Mouse (Mus musculus) frontal cortex, postnatal 25 days (tissue): ENCODE data around the gene Plcb4.

ENCODE experiments used
- DNase-seq, 2 experiments: peaks; one replicate each; pipeline ENCODE4 v3.0.0; 2022; ENCODE audit warnings: low spot score in 2 of 2

Gene Plcb4

GRCm38 (mm10) chr2:135854059-135854458, 195.2 kb downstream of the Plcb4 start:
- DNase-seq: no peak

GRCm38 (mm10) chr2:135855890-135856490, 197.2 kb downstream of the Plcb4 start:
- no peak for DNase-seq

GRCm38 (mm10) chr2:135856826-135857225, 198.0 kb downstream of the Plcb4 start:
- no peak for DNase-seq

GRCm38 (mm10) chr2:135861531-135862488, 203.0 kb downstream of the Plcb4 start:
- no peak for DNase-seq

GRCm38 (mm10) chr2:135862489-135863390, 203.9 kb downstream of the Plcb4 start:
- DNase-seq: no peak

- DNase-seq: no peak
These were observed 204.7 kb downstream of the Plcb4 start for GRCm38 (mm10) chr2:135863391-135864076.

GRCm38 (mm10) chr2:135866421-135866820, 207.6 kb downstream of the Plcb4 start:
- no peak for DNase-seq

GRCm38 (mm10) chr2:135866838-135867237, 208.0 kb downstream of the Plcb4 start:
- no peak for DNase-seq

- DNase-seq: no peak
These were observed 210.8 kb downstream of the Plcb4 start for GRCm38 (mm10) chr2:135869637-135870036.

- DNase-seq: no peak
These were observed 214.3 kb downstream of the Plcb4 start for GRCm38 (mm10) chr2:135873146-135873545.

GRCm38 (mm10) chr2:135873761-135874160, 214.9 kb downstream of the Plcb4 start:
- no peak for DNase-seq

- DNase-seq: peak; percentile 11 to 12
These were observed 216.7 kb downstream of the Plcb4 start for GRCm38 (mm10) chr2:135875549-135875948.

- DNase-seq: no peak
These were observed 220.5 kb downstream of the Plcb4 start for GRCm38 (mm10) chr2:135879356-135879755.

GRCm38 (mm10) chr2:135880269-135880760, 221.5 kb downstream of the Plcb4 start:
- no peak for DNase-seq

GRCm38 (mm10) chr2:135883359-135883758, 224.5 kb downstream of the Plcb4 start:
- DNase-seq: no peak

- DNase-seq: no peak
These were observed 225.8 kb downstream of the Plcb4 start for GRCm38 (mm10) chr2:135884534-135885180.

- no peak for DNase-seq
These were observed 226.8 kb downstream of the Plcb4 start for GRCm38 (mm10) chr2:135885607-135886006.

- DNase-seq: no peak
These were observed 227.4 kb downstream of the Plcb4 start for GRCm38 (mm10) chr2:135886081-135886679.

GRCm38 (mm10) chr2:135887805-135888204, 229.0 kb downstream of the Plcb4 start:
- DNase-seq: no peak

- no peak for DNase-seq
These were observed 229.4 kb downstream of the Plcb4 start for GRCm38 (mm10) chr2:135888206-135888605.
